Mouse (Mus musculus) liver, embryonic 16.5 days (tissue): ENCODE measurements around the gene Atxn1. TPM values are rescaled to one million over a fixed set of nuclear protein-coding genes. Genes with fewer than 3 reads are reported as not detected.

Source experiments
- ATAC-seq: fragments of 200-750 bp; cut with Nextera tagmentation; 2 replicates; pipeline ENCODE4 v1.8.0; 2017; ENCODE audit warnings: low read depth, mild to moderate bottlenecking, moderate number of reproducible peaks, moderate library complexity
- H3K27ac ChIP-seq: fragments of 300-500 bp; sonication (generic); 2 replicates; pipeline ENCODE4 v1.5.1; 2014; ENCODE audit warnings: mild to moderate bottlenecking, low read length
- H3K27me3 ChIP-seq: fragments of 300-500 bp; sonication (generic); 2 replicates; pipeline ENCODE4 v1.6.1; 2014; ENCODE audit warnings: low read depth, low read length, mixed read lengths; ENCODE audit not compliant: control insufficient read depth, insufficient read depth
- H3K36me3 ChIP-seq: fragments of 300-500 bp; sonication (generic); 2 replicates; pipeline ENCODE4 v1.6.1; 2014; ENCODE audit warnings: mild to moderate bottlenecking; ENCODE audit not compliant: control insufficient read depth, insufficient read depth
- H3K4me1 ChIP-seq: fragments of 300-500 bp; sonication (generic); 2 replicates; pipeline ENCODE4 v1.6.1; 2014; ENCODE audit warnings: low read depth, low read length, mixed read lengths; ENCODE audit not compliant: control insufficient read depth
- H3K4me2 ChIP-seq: fragments of 300-500 bp; sonication (generic); 2 replicates; pipeline ENCODE4 v1.6.1; 2014; ENCODE audit warnings: low read depth, low read length, mixed read lengths
- H3K4me3 ChIP-seq: fragments of 300-500 bp; sonication (generic); 2 replicates; pipeline ENCODE4 v1.5.1; 2014; ENCODE audit warnings: low read depth, mild to moderate bottlenecking, low read length
- H3K9ac ChIP-seq: fragments of 300-500 bp; sonication (generic); 2 replicates; pipeline ENCODE4 v1.6.1; 2014; ENCODE audit warnings: low read depth, low read length
- H3K9me3 ChIP-seq: fragments of 300-500 bp; sonication (generic); replicated peaks from 2 replicates; pipeline ENCODE4 v1.6.1; 2016; ENCODE audit warnings: low read length; ENCODE audit not compliant: control insufficient read depth
- WGBS: fragments of 180-500 bp; shearing (Covaris S2); extraction: QIAGEN DNeasy Blood & Tissue Kit; methylation state at CpG from one replicate; pipeline ENCODE4 v1.1.7; 2014; ENCODE audit not compliant: insufficient replicate concordance; 5-methylcytosine and 5-hydroxymethylcytosine counted together
- polyA plus RNA-seq: library from polyadenylated mRNA; unstranded; fragments of >200 nt; fragmentation: Nextera tagmentation; extraction: Ambion mirVana; gene quantifications from 2 replicates; pipeline ENCODE4 v1.2.1, GENCODE M21; 2015

The Atxn1 gene
- polyA plus RNA-seq, 1 experiment from 2014 or later, result 3.2 TPM

GRCm38 (mm10) chr13:45628341-45628740 lies 336.5 kb downstream of the Atxn1 start:
- ATAC-seq, result no peak
- Histone ChIP-seq H3K4me1 (no peaks in the 10 kb centered on the region), H3K4me2 (no peak overlapping the region), H3K36me3 (no peaks in the 10 kb centered on the region), H3K27ac (no peak overlapping the region), H3K4me3 (no peak overlapping the region), H3K9me3 (peaks cover 8% of the 10 kb centered on the region), H3K9ac (no peak overlapping the region), H3K27me3 (no peaks in the 10 kb centered on the region)
- WGBS, result 77% methylated on average over 8 of the region's 8 CpGs

DNA sequence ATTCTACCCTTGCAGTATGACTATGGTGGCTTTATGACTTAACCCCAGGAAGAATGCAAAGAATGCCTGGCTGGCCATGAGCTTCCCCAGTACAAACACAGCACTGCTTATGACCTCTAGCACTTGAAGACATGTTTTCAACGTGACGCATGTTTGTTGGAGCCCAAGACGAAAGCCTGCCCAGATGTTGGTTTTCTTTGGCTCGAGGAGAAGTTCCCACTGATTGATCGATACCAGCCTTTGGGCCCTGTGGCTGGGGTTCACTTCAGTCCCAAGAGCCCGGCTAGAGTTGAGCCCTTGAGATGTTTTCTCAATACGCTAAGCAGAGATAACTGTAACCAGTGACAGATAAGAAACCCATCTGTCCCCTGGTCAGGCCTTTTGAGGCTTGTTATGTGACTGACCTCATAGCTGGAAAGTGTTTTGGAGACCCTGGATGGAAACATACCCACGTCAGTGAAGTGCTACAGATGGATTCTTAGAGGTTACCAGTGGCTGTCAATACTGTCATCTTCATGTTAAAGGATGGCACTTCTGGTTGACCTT lies 337.5 kb downstream of the Atxn1 start:
- H3K9ac ChIP-seq, result no peak overlapping the region
- ATAC-seq, result no peak
- H3K4me2 ChIP-seq, result no peak overlapping the region
- no peaks in the 10 kb centered on the region for H3K36me3 ChIP-seq
- 53% methylated on average over 8 of the region's 8 CpGs for WGBS
- no peaks in the 10 kb centered on the region for H3K4me1 ChIP-seq
- no peak overlapping the region for H3K4me3 ChIP-seq
- H3K9me3 ChIP-seq, result peaks cover 8% of the 10 kb centered on the region
- H3K27ac ChIP-seq, result no peak overlapping the region
- no peaks in the 10 kb centered on the region for H3K27me3 ChIP-seq

DNA sequence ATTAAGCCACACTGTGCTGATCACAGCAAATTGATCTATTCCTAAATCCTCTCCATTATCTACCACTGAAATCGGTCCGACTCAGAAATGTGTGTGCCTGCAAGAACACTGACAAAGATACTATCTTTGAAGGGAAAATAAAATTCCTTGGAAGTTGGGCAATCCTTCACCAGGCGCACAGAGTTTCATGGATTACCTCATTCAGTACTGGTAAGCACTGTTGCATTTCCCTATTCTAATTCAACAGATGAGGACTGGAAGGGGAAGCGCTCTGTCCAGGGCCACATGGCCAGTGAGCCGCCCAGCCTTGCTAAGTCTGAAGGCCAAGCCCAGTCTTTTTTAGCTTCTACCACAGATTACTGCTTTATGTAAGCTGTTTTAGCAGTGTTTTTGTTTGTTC lies 339.1 kb downstream of the Atxn1 start:
- Histone ChIP-seq H3K4me1 (no peaks in the 10 kb centered on the region), H3K36me3 (no peaks in the 10 kb centered on the region), H3K9me3 (peaks cover 8% of the 10 kb centered on the region), H3K4me3 (no peak overlapping the region), H3K9ac (no peak overlapping the region), H3K27ac (no peak overlapping the region), H3K27me3 (no peaks in the 10 kb centered on the region), H3K4me2 (no peak overlapping the region)
- WGBS, result 71% methylated on average over 5 of the region's 5 CpGs
- ATAC-seq, result no peak

DNA sequence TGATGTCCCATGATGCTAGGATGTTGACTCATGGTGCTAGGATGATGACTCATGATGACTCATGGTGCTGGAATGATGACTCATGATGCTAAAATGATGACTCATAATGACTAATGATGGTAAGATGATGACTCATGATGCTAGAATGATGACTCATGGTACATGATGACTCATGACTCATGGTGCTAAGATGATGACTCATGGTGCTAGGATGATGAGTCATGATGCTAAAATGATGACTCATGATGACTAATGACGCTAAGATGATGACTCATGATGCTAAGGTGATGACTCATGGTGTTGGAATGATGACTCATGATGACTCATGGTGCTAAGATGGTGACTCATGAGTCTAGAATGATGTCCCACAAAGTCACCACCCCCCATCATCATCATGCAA lies 341.0 kb downstream of the Atxn1 start:
- Histone ChIP-seq H3K4me2 (no peak overlapping the region), H3K9ac (no peak overlapping the region), H3K27me3 (no peaks in the 10 kb centered on the region), H3K27ac (no peak overlapping the region), H3K9me3 (peaks cover 8% of the 10 kb centered on the region), H3K4me1 (no peaks in the 10 kb centered on the region), H3K36me3 (no peaks in the 10 kb centered on the region), H3K4me3 (no peak overlapping the region)
- ATAC-seq, result no peak
- WGBS, result 68% methylated on average over 1 of the region's 1 CpGs

GRCm38 (mm10) chr13:45622871-45623546 lies 341.8 kb downstream of the Atxn1 start:
- Histone ChIP-seq H3K27ac (no peak overlapping the region), H3K9me3 (peaks cover 8% of the 10 kb centered on the region), H3K4me3 (no peak overlapping the region), H3K4me1 (no peaks in the 10 kb centered on the region), H3K27me3 (no peaks in the 10 kb centered on the region), H3K36me3 (no peaks in the 10 kb centered on the region), H3K9ac (no peak overlapping the region), H3K4me2 (no peak overlapping the region)
- no peak for ATAC-seq
- WGBS, result 83% methylated on average over 4 of the region's 4 CpGs

DNA sequence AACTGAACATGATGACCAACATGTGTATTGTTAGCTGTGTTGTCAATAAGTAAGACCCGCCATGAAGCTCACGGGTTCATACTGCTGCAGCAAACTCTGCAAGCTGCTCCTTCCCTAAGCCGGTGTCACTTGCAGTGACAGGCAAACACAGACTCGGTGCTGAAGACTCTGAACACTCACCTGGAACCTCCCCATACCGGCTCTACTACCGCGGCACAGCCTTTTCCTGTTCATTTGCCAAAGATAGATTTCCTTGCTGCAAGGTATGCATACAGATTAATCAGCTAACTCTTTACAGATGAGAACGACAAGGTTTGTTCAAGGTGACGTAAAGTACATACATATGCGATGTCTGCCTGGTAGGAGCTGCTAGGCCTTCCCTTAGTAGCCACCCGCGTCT lies 344.1 kb downstream of the Atxn1 start:
- Histone ChIP-seq H3K9me3 (peaks cover 8% of the 10 kb centered on the region), H3K27me3 (no peaks in the 10 kb centered on the region), H3K4me1 (no peaks in the 10 kb centered on the region), H3K27ac (no peak overlapping the region), H3K4me3 (no peak overlapping the region), H3K4me2 (no peak overlapping the region), H3K9ac (no peak overlapping the region), H3K36me3 (no peaks in the 10 kb centered on the region)
- no peak for ATAC-seq
- WGBS, result 72% methylated on average over 12 of the region's 12 CpGs

DNA sequence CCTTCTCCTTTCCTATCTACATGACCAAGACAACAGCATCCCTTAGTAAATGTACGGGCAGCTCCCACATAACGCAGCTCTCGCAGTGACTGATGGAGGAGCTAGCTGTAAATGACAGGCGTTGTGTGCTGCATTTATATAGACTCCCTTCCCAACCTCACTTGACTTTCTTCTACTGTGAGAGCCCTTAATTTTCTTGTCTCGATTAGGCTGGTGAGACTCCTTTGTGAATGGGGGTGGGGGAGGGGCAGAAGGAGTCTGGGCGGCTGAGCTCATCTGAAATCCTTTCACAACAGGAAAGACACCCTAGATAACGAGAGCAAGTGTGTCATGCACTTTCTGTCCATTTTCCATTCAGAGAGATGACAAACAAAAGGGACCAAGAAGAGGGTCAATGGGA lies 344.5 kb downstream of the Atxn1 start:
- no peak for ATAC-seq

DNA sequence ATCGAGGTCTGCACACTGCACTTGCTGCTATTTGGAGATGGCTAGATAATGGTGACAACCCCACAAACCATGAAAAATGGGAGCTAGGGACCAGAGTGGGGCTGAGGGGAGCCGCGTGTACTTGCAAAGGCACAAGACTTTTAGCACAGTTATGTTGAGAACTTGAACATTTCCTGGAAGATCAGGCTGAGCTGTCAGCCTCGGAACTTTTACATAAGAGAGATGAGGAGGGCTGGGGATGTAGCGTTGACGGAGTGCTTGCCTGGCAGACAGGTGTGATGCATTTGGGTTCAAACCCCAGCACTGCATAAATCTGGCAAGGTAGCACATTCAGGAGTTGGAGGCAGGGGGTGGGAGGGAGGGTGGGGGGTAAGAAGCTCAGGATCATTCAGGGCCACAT lies 346.8 kb downstream of the Atxn1 start:
- Histone ChIP-seq H3K27ac (no peak overlapping the region), H3K27me3 (no peaks in the 10 kb centered on the region), H3K4me1 (no peaks in the 10 kb centered on the region), H3K9me3 (no peaks in the 10 kb centered on the region), H3K36me3 (no peaks in the 10 kb centered on the region), H3K9ac (no peak overlapping the region), H3K4me2 (no peak overlapping the region), H3K4me3 (no peak overlapping the region)
- ATAC-seq, result no peak
- WGBS, result 47% methylated on average over 6 of the region's 6 CpGs

More for the DNA sequence above, 344.5 kb downstream of the Atxn1 start:
- Histone ChIP-seq H3K27me3 (no peaks in the 10 kb centered on the region), H3K4me3 (no peak overlapping the region), H3K27ac (no peak overlapping the region), H3K4me2 (no peak overlapping the region), H3K9me3 (peaks cover 8% of the 10 kb centered on the region), H3K4me1 (no peaks in the 10 kb centered on the region), H3K9ac (no peak overlapping the region), H3K36me3 (no peaks in the 10 kb centered on the region)
- whole genome bisulfite sequencing, result 52% methylated on average over 7 of the region's 7 CpGs

- Histone ChIP-seq H3K4me3 (no peak overlapping the region), H3K4me1 (no peaks in the 10 kb centered on the region), H3K27ac (no peak overlapping the region), H3K9me3 (no peaks in the 10 kb centered on the region), H3K36me3 (no peaks in the 10 kb centered on the region), H3K27me3 (no peaks in the 10 kb centered on the region), H3K4me2 (no peak overlapping the region), H3K9ac (no peak overlapping the region)
- whole genome bisulfite sequencing, result 69% methylated on average over 11 of the region's 11 CpGs
- no peak for ATAC-seq
Measured at GRCm38 (mm10) chr13:45614762-45615161, 350.0 kb downstream of the Atxn1 start.
